Mouse (Mus musculus) ES-E14 (cell line): Measurements from ENCODE around the gene Itga6.

Experiments
- HCFC1 ChIP-seq: IDR thresholded peaks from 2 replicates; pipeline ENCODE4 v1.6.1; 2012; ENCODE audit warnings: low read length, inconsistent platforms, borderline replicate concordance; ENCODE audit not compliant: insufficient read depth
- MAFK ChIP-seq: IDR thresholded peaks from 2 replicates; pipeline ENCODE4 v1.6.1; 2014; ENCODE audit warnings: mild to moderate bottlenecking, low read depth, low read length, inconsistent platforms; ENCODE audit not compliant: insufficient read depth
- ZC3H11A ChIP-seq: IDR thresholded peaks from 2 replicates; pipeline ENCODE4 v1.6.1; 2012; ENCODE audit warnings: low read depth, mild to moderate bottlenecking, inconsistent platforms, low read length, borderline replicate concordance

- TF ChIP-seq MAFK, result no peak
- TF ChIP-seq ZC3H11A, result no peak
- 0 out of 2 replicates have a peak, but pooled peaks have one; percentile 59 for TF ChIP-seq HCFC1
Measured at GRCm38 (mm10) chr2:71872801-71873443, 127.5 kb downstream of the Itga6 start, which contains the start of gene Pdk1.
